Mouse (Mus musculus) midbrain, embryonic 14.5 days (tissue): Measurements from ENCODE around the gene Polr3b. TPM values are rescaled to one million over a fixed set of nuclear protein-coding genes. Genes with fewer than 3 reads are reported as not detected.

Experiments used
- ATAC-seq: fragments of 200-750 bp; cut with Nextera tagmentation; 2 replicates; pipeline ENCODE4 v1.8.0; 2017; ENCODE audit warnings: moderate number of reproducible peaks, moderate library complexity; ENCODE audit not compliant: low FRiP score, low TSS enrichment
- DNase-seq: peaks from one replicate; pipeline ENCODE4 v3.0.0-alpha.2; 2015
- H3K27ac ChIP-seq: fragments of 300-500 bp; sonication (generic); replicated peaks from 2 replicates; pipeline ENCODE4 v1.5.1; 2014; ENCODE audit warnings: mild to moderate bottlenecking, low read depth, low read length, moderate library complexity
- H3K27me3 ChIP-seq: fragments of 300-500 bp; sonication (generic); 2 replicates; pipeline ENCODE4 v1.6.1; 2014; ENCODE audit warnings: low read length, control low read depth, mixed read lengths; ENCODE audit not compliant: control insufficient read depth, insufficient read depth
- H3K36me3 ChIP-seq: fragments of 300-500 bp; sonication (generic); 2 replicates; pipeline ENCODE4 v1.6.1; 2014; ENCODE audit warnings: low read length, control low read depth; ENCODE audit not compliant: control insufficient read depth, insufficient read depth
- H3K4me1 ChIP-seq: fragments of 300-500 bp; sonication (generic); 2 replicates; pipeline ENCODE4 v1.6.1; 2014; ENCODE audit warnings: mild to moderate bottlenecking, antibody characterized with exemption, low read length, control low read depth; ENCODE audit not compliant: control insufficient read depth, insufficient read depth
- H3K4me2 ChIP-seq: fragments of 300-500 bp; sonication (generic); 2 replicates; pipeline ENCODE4 v1.6.1; 2014; ENCODE audit warnings: mild to moderate bottlenecking, low read length, moderate library complexity
- H3K4me3 ChIP-seq: fragments of 300-500 bp; sonication (generic); replicated peaks from 2 replicates; pipeline ENCODE4 v1.5.1; 2014; ENCODE audit warnings: low read depth, low read length
- H3K9ac ChIP-seq: fragments of 300-500 bp; sonication (generic); replicated peaks from 2 replicates; pipeline ENCODE4 v1.6.1; 2014; ENCODE audit warnings: mild to moderate bottlenecking, low read length, moderate library complexity
- H3K9me3 ChIP-seq: fragments of 300-500 bp; sonication (generic); 2 replicates; pipeline ENCODE4 v1.6.1; 2016; ENCODE audit warnings: low read length, control low read depth, mixed read lengths; ENCODE audit not compliant: control insufficient read depth
- WGBS: fragments of 180-500 bp; shearing (Covaris S2); extraction: QIAGEN DNeasy Blood & Tissue Kit; methylation state at CpG from one replicate; pipeline ENCODE4 v1.1.7; 2014; 5-methylcytosine and 5-hydroxymethylcytosine counted together
- polyA plus RNA-seq: library from polyadenylated mRNA; unstranded; fragments of >200 nt; fragmentation: Nextera tagmentation; extraction: Ambion mirVana; gene quantifications from 2 replicates; pipeline ENCODE4 v1.2.1, GENCODE M21; 2014

Gene Polr3b
- polyA plus RNA-seq, 1 experiment from 2014 or later: 17.7 TPM

DNA sequence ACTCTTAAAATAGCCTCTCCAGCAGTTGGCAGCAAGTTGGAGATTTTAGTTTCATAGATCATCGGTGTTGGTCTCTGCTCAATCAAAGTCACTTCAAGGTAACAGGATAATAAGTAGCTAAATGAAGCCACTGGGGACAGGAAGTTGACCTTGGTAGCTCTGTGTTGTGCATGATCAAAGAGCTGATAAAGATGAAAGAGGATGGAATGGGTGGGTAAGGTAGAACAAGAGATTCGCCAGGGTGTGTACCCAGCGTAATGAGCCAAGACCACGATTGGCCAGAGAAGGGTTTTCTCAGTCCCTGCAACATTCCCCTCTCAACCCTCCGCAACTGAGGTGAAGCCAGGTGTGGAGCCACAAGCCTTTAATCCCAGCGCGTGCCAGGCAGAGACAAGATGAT is 83.1 kb downstream of the Polr3b start:
- no peaks in the 10 kb centered on the region for H3K9me3 ChIP-seq
- no peak for ATAC-seq
- H3K4me2 ChIP-seq: no peak overlapping the region
- peaks cover 40% of the 10 kb centered on the region for H3K4me1 ChIP-seq
- no peak overlapping the region for H3K9ac ChIP-seq
- H3K27ac ChIP-seq: no peak overlapping the region
- H3K4me3 ChIP-seq: no peak overlapping the region
- H3K36me3 ChIP-seq: peaks cover 14% of the 10 kb centered on the region
- 77% methylated on average over 7 of the region's 7 CpGs for WGBS
- H3K27me3 ChIP-seq: 0 out of 2 replicates have a peak, but pooled peaks cover 5% of the 10 kb centered on the region
- DNase-seq: no peak

DNA sequence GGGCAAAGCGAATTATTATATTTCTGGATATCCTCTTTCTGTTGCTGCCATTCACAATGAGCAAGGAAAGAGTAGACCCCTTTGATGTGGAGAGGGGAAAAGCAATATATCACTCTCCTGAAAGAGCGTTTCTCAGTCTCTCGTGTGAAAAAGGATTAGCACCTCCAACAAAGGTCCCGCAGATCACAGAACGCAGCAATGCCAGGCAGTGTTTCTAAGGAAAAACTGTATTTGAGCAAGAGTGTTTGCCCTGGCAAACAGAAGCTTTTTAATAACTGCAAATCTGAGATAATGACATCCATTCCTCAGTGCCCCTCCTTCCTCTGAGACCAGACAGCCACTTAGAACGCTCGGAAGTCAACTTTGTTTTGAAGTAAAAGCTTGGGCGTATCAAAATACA is 84.5 kb downstream of the Polr3b start:
- Histone ChIP-seq H3K27ac (no peak overlapping the region), H3K4me1 (peaks cover 51% of the 10 kb centered on the region), H3K36me3 (peaks cover 6% of the 10 kb centered on the region; the same call in 1 of the 2 replicates), H3K27me3 (0 out of 2 replicates have a peak, but pooled peaks cover 5% of the 10 kb centered on the region), H3K4me3 (no peak overlapping the region), H3K9me3 (no peaks in the 10 kb centered on the region), H3K4me2 (no peak overlapping the region), H3K9ac (no peak overlapping the region)
- DNase-seq: peak; percentile 59
- 15% methylated on average over 8 of the region's 8 CpGs for WGBS
- ATAC-seq: no peak

DNA sequence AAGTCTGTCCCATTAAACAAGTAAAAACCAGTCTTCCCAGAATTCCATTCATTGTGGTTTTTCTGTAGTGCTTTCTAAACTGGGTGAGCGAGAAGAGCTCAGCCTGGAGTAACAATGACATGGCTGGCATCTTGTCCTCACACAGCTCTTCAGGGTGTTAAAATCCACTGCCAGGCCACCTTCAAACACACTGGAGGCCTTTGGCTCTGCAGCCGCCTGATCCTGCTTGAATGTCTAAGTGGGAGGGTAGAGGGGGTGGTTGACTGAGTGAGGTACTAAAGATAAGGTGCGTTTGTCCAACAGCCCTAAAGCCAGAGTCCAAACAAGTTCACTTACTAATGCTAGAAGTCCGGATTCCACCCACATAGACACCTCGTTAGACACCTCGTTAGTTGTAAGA is 85.1 kb downstream of the Polr3b start:
- no peak for ATAC-seq
- no peaks in the 10 kb centered on the region for H3K9me3 ChIP-seq
- no peak overlapping the region for H3K4me3 ChIP-seq
- peak overlapping the region; percentile 60 for H3K27ac ChIP-seq
- 0 out of 2 replicates have a peak, but pooled peaks cover 5% of the 10 kb centered on the region for H3K27me3 ChIP-seq
- no peak overlapping the region for H3K4me2 ChIP-seq
- H3K4me1 ChIP-seq: peaks cover 55% of the 10 kb centered on the region
- peak; percentile 39 for DNase-seq
- H3K9ac ChIP-seq: no peak overlapping the region
- 0 out of 2 replicates have a peak, but pooled peaks cover 1% of the 10 kb centered on the region for H3K36me3 ChIP-seq
- 24% methylated on average over 6 of the region's 6 CpGs for WGBS

DNA sequence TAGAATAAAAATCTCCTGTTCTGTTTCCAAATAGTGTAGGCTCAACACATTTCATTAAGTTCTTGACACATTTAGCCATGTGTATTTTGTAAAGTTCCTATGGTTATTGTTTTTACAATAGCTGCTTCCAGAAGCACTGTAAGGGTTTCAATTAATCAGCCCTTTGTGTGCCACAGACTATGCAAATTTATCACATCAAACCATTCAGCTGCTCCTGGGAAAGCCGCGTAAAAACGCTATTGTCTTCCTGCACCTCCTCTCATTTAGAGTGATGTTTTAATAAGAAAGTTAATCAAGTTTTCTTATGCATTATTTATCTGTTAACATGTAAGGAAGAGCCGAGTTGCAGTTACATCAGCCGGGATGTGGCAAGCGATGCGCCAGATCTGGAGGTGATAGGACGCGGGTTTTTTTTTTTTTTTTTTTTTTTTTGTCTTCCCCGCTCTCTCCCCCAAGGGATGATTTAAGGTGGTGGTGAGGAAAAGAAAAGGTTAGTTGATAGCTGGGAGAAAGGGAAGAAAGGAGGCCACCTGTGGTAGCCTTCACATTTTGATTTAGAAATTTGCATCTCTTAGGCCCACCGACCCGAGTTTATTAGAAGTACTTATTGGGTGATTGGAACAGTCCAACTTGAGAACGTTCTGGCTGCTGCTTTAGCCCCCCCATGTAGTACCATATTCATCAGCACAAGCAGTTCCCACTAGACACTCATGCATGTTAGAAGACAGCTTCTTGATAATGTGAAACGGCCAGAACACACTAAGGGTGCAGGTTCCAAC is 85.8 kb downstream of the Polr3b start:
- H3K4me1 ChIP-seq: peaks cover 55% of the 10 kb centered on the region

DNA sequence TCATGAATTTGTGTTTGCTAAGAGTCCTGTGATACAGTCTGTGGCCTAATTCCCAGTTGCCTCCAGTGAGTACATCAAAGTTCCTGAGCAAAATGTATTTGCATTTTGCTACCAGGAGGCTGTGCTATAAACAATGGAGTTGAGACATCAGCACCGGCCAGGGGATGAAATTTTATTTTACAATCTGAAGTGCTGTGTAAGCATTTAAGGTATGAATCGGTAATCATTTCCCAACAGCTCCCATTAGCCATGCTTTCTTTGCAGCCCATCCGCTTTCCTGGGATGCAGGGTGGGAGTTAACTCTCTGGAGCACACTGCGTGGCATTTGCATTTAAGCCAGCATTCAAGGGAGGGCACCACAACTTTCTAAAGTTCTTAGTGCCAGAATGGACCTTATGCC is 88.1 kb downstream of the Polr3b start:
- peaks cover 10% of the 10 kb centered on the region; the same call in 1 of the 2 replicates for H3K36me3 ChIP-seq
- H3K4me2 ChIP-seq: no peak overlapping the region
- H3K27me3 ChIP-seq: peaks cover 9% of the 10 kb centered on the region; the same call in 1 of the 2 replicates
- DNase-seq: peak; percentile 60
- peaks cover 63% of the 10 kb centered on the region for H3K4me1 ChIP-seq
- H3K9ac ChIP-seq: no peak overlapping the region
- WGBS: 6% methylated on average over 4 of the region's 4 CpGs
- H3K27ac ChIP-seq: peak overlapping the region; percentile 37; the same call in 1 of the 2 replicates
- H3K4me3 ChIP-seq: no peak overlapping the region
- ATAC-seq: no peak
- no peaks in the 10 kb centered on the region for H3K9me3 ChIP-seq

More for the DNA sequence above, 85.8 kb downstream of the Polr3b start:
- no peak overlapping the region for H3K4me3 ChIP-seq
- H3K27ac ChIP-seq: no peak overlapping the region
- H3K9ac ChIP-seq: no peak overlapping the region
- no peak overlapping the region for H3K4me2 ChIP-seq
- DNase-seq (peak; percentile 52), ATAC-seq (no peak)
- H3K36me3 ChIP-seq: no peaks in the 10 kb centered on the region
- H3K27me3 ChIP-seq: 0 out of 2 replicates have a peak, but pooled peaks cover 5% of the 10 kb centered on the region
- no peaks in the 10 kb centered on the region for H3K9me3 ChIP-seq
- 11% methylated on average over 14 of the region's 14 CpGs for WGBS

DNA sequence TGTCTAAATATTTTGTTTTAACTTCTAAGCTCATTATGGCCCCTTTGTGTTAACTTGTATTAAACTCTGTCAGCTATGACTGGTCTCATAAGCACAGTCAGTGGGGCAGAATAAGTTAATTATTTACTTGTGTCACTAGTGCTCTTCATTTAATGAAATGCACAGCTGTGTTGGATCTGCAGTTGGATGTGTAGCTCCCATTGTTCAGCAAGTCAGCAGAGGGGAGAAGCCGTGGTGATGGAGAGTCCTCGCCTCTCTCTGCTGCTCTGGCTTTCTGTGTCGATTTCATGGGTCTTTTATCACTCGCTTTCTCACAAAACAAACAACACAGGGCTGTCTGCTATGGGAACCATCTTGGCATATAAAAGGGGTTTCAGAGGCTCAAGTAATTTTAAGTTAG is 88.7 kb downstream of the Polr3b start:
- Histone ChIP-seq H3K4me3 (no peak overlapping the region), H3K36me3 (peaks cover 16% of the 10 kb centered on the region), H3K27me3 (peaks cover 9% of the 10 kb centered on the region; the same call in 1 of the 2 replicates), H3K4me1 (peaks cover 58% of the 10 kb centered on the region), H3K9me3 (no peaks in the 10 kb centered on the region), H3K9ac (no peak overlapping the region), H3K27ac (0 out of 2 replicates have a peak overlapping the region, but pooled peaks have one; percentile 72), H3K4me2 (no peak overlapping the region)
- WGBS: 4% methylated on average over 4 of the region's 4 CpGs
- peak; percentile 54; the same call in 1 of the 2 replicates for ATAC-seq
- peak; percentile 71 for DNase-seq

DNA sequence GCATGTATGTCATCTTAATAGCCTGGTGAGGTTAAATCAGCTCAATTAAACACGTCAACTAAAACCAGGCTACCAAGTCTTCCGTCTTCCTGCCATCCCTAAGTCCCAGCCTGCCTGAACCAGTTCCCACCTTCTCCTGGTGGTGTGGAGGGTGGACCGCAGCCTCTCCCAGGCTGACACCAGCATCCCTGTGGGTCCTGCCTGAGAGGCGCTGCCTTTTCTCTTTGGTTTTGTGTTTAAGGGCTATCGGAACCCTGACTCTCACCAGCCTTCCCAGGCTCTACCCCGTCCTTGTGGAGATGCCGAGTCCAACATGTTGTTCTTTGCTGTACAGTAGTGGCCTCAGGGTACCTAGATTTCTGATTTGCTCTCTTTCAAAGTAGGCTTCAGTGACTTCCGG is 89.4 kb downstream of the Polr3b start:
- Histone ChIP-seq H3K9ac (no peak overlapping the region), H3K4me3 (no peak overlapping the region), H3K9me3 (no peaks in the 10 kb centered on the region), H3K4me2 (peak overlapping the region; percentile 16), H3K36me3 (peaks cover 22% of the 10 kb centered on the region), H3K27ac (peak overlapping the region; percentile 72), H3K27me3 (peaks cover 9% of the 10 kb centered on the region; the same call in 1 of the 2 replicates), H3K4me1 (peaks cover 52% of the 10 kb centered on the region)
- DNase-seq: no peak
- no peak for ATAC-seq
- WGBS: 11% methylated on average over 8 of the region's 8 CpGs

DNA sequence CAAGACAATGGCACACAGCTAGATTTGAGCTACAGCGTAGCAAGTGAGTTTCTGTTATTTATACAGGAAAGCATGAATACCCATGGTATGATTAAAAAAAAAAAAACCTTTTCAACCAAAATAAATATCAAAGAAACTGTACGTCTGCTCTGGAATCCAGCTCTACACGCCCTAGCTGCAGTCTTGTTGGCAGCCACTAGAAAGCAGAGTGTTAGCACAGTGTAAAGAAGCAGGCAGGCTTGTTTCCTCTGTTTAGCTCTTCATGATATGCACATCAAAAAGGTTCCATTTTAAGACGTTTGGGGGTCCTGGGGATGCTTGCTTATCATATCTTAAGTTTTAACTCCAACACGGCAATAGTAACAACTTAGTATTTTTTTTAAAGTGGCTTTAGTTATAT is 89.8 kb downstream of the Polr3b start:
- peak overlapping the region; percentile 16; the same call in 1 of the 2 replicates for H3K4me2 ChIP-seq
- no peak overlapping the region for H3K9ac ChIP-seq
- peak overlapping the region; percentile 72; the same call in 1 of the 2 replicates for H3K27ac ChIP-seq
- peaks cover 27% of the 10 kb centered on the region for H3K36me3 ChIP-seq
- 23% methylated on average over 5 of the region's 5 CpGs for WGBS
- no peak for ATAC-seq
- no peak overlapping the region for H3K4me3 ChIP-seq
- DNase-seq: peak; percentile 61
- no peaks in the 10 kb centered on the region for H3K9me3 ChIP-seq
- H3K27me3 ChIP-seq: peaks cover 9% of the 10 kb centered on the region; the same call in 1 of the 2 replicates
- peaks cover 49% of the 10 kb centered on the region for H3K4me1 ChIP-seq
